In genomic region chr4:115838196-115838595, GRCm38 (mm10) we compare ENCODE assay signal across 9 mouse cellular contexts. TPM values are rescaled to one million over a fixed set of nuclear protein-coding genes. Genes with fewer than 3 reads are reported as not detected.
DNase-seq lines count a peak whose midpoint lies in the region; ATAC-seq lines count a peak whose summit lies in the region.
"Had no signal": no experiment of that assay in that cellular context is flagged by ENCODE, and none has a peak within 500 bp of the region (broad histone marks: within the 10 kb centered on the region; RNA-seq: fewer than 3 reads in every experiment).

No protein-coding gene starts in this region.

- H3K9me3 ChIP-seq in erythroblast, embryonic 14.5 days (ENCODE audit: control insufficient read depth, low read length), result no peaks in the 10 kb centered on the region
- H3K9me3 ChIP-seq in neural tube, embryonic 12.5 days, result no peaks in the 10 kb centered on the region
- no peaks in the 10 kb centered on the region for H3K9me3 ChIP-seq in liver, embryonic 12.5 days (replicated peaks)

- intact Hi-C loops in left cerebral cortex, postnatal 4 days (cut with DNase I), result no loop called here

- peaks cover 62% of the 10 kb centered on the region for H3K36me3 ChIP-seq in erythroblast, embryonic 14.5 days (ENCODE audit: control insufficient read depth)
- H3K36me3 ChIP-seq in neural tube, embryonic 12.5 days, result no peaks in the 10 kb centered on the region
- peaks cover 45% of the 10 kb centered on the region for H3K36me3 ChIP-seq in liver, embryonic 12.5 days

- H3K27me3 ChIP-seq in erythroblast, embryonic 14.5 days (ENCODE audit: control insufficient read depth), result no peaks in the 10 kb centered on the region
- no peaks in the 10 kb centered on the region for H3K27me3 ChIP-seq in neural tube, embryonic 12.5 days (replicated peaks)
- H3K27me3 ChIP-seq in liver, embryonic 12.5 days (replicated peaks), result no peaks in the 10 kb centered on the region

- H3K4me3 ChIP-seq in erythroblast, embryonic 14.5 days (replicated peaks), result peak overlapping the region; percentile 32
- H3K4me3 ChIP-seq in neural tube, embryonic 12.5 days, result no peak overlapping the region
- H3K4me3 ChIP-seq in liver, embryonic 12.5 days, result peak overlapping the region; percentile 96

- ATAC-seq in erythroblast, adult 5-6 weeks (replicated peaks; ENCODE audit: low FRiP score, poor library complexity, severe bottlenecking), result no peak
- no peak for ATAC-seq in neural tube, embryonic 12.5 days (ENCODE audit: low FRiP score, low read depth)
- ATAC-seq in liver, embryonic 12.5 days, result no peak

- peak overlapping the region; percentile 69 for H3K4me2 ChIP-seq in neural tube, embryonic 12.5 days (replicated peaks)
- peak overlapping the region; percentile 80 for H3K4me2 ChIP-seq in liver, embryonic 12.5 days

- peaks cover 65% of the 10 kb centered on the region for H3K4me1 ChIP-seq in erythroblast, embryonic 14.5 days (ENCODE audit: control insufficient read depth)
- H3K4me1 ChIP-seq in neural tube, embryonic 12.5 days, result peaks cover 8% of the 10 kb centered on the region; the same call in 1 of the 2 replicates
- peaks cover 64% of the 10 kb centered on the region for H3K4me1 ChIP-seq in liver, embryonic 12.5 days

- WGBS in neural tube, embryonic 12.5 days, result 76% methylated on average over 4 of the region's 4 CpGs
- 22% methylated on average over 4 of the region's 4 CpGs for WGBS in liver, embryonic 12.5 days (ENCODE audit: insufficient replicate concordance)

- DNase-seq in neural tube, embryonic 10.5 days (ENCODE audit: extremely low spot score, low spot score), result no peak
- DNase-seq in thymus, postnatal 25 days, result peak; percentile 11
- no peak for DNase-seq in kidney, adult 11 months
- no peak for DNase-seq in left cerebral cortex, postnatal 4 days

- H3K27ac ChIP-seq in neural tube, embryonic 12.5 days, result no peak overlapping the region
- peak overlapping the region; percentile 16; the same call in 1 of the 2 replicates for H3K27ac ChIP-seq in liver, embryonic 12.5 days

- H3K9ac ChIP-seq in neural tube, embryonic 12.5 days, result no peak overlapping the region
- H3K9ac ChIP-seq in liver, embryonic 12.5 days, result peak overlapping the region; percentile 95

RNA-seq across cellular contexts. Expression of gene Mknk1, which starts 0.8 kb away (rescaled TPM):
- polyA plus RNA-seq in erythroblast, embryonic 14.5 days (2012), result 7.1 and 8.0 TPM in 2 replicates
- 31.8 and 64.2 TPM in 2 replicates for total RNA-seq in erythroblast, adult 5-6 weeks (2015; ENCODE audit: low replicate concordance)
- 85.6 and 115 TPM in 2 replicates for total RNA-seq in erythroblast, adult 5-6 weeks (2017; ENCODE audit: low replicate concordance)
- 24.8 and 26.4 TPM in 2 replicates for polyA plus RNA-seq in neural tube, embryonic 12.5 days (2016; fragmentation: Nextera tagmentation; extraction: Ambion mirVana)
- 45.2 and 47.2 TPM in 2 replicates for polyA plus RNA-seq in liver, embryonic 12.5 days (2016; fragmentation: Nextera tagmentation; extraction: Ambion mirVana)
- 10 to 100 TPM; 28.8 to 29.8 TPM for total RNA-seq in left cerebral cortex, postnatal 4 days (2021)

RNA-seq across cellular contexts. Expression of gene Mob3c, which starts 10.3 kb away (rescaled TPM):
- polyA plus RNA-seq in erythroblast, embryonic 14.5 days (2012), result 0.55 and 1.0 TPM in 2 replicates
- 2.5 and 3.8 TPM in 2 replicates for total RNA-seq in erythroblast, adult 5-6 weeks (2015; ENCODE audit: low replicate concordance)
- total RNA-seq in erythroblast, adult 5-6 weeks (2017; ENCODE audit: low replicate concordance), result 4.6 and 4.7 TPM in 2 replicates
- polyA plus RNA-seq in neural tube, embryonic 12.5 days (2016; fragmentation: Nextera tagmentation; extraction: Ambion mirVana), result 6.2 TPM in 2 replicates
- polyA plus RNA-seq in liver, embryonic 12.5 days (2016; fragmentation: Nextera tagmentation; extraction: Ambion mirVana), result 7.4 and 8.3 TPM in 2 replicates
- total RNA-seq in left cerebral cortex, postnatal 4 days (2021), result 1 to 10 TPM; 3.9 TPM

RNA-seq across cellular contexts. Expression of gene Kncn, which starts 46.0 kb away (rescaled TPM):
- polyA plus RNA-seq in erythroblast, embryonic 14.5 days (2012), result 0.02 TPM in 1 of 2 replicates, not detected in the other
- total RNA-seq in erythroblast, adult 5-6 weeks (2015; ENCODE audit: low replicate concordance), result not detected in 2 replicates
- not detected in 2 replicates for total RNA-seq in erythroblast, adult 5-6 weeks (2017; ENCODE audit: low replicate concordance)
- not detected in 2 replicates for polyA plus RNA-seq in neural tube, embryonic 12.5 days (2016; fragmentation: Nextera tagmentation; extraction: Ambion mirVana)
- polyA plus RNA-seq in liver, embryonic 12.5 days (2016; fragmentation: Nextera tagmentation; extraction: Ambion mirVana), result not detected in 2 replicates
- under 1 TPM in 1 of 2 experiments, not detected in 1; 0.32 TPM for total RNA-seq in left cerebral cortex, postnatal 4 days (2021)
- polyA plus RNA-seq: inflammation-experienced regulatory T-cells, adult 6 months had no signal

RNA-seq across cellular contexts. Expression of gene 6430628N08Rik, which starts 52.3 kb away (rescaled TPM):
- not detected in 2 replicates for polyA plus RNA-seq in erythroblast, embryonic 14.5 days (2012)
- not detected in 2 replicates for total RNA-seq in erythroblast, adult 5-6 weeks (2015; ENCODE audit: low replicate concordance)
- not detected in 2 replicates for total RNA-seq in erythroblast, adult 5-6 weeks (2017; ENCODE audit: low replicate concordance)
- polyA plus RNA-seq in neural tube, embryonic 12.5 days (2016; fragmentation: Nextera tagmentation; extraction: Ambion mirVana), result not detected in 2 replicates
- polyA plus RNA-seq in liver, embryonic 12.5 days (2016; fragmentation: Nextera tagmentation; extraction: Ambion mirVana), result not detected in 2 replicates
- under 1 TPM; 0.24 to 0.36 TPM for total RNA-seq in left cerebral cortex, postnatal 4 days (2021)
- polyA plus RNA-seq: inflammation-experienced regulatory T-cells, adult 6 months had no signal

RNA-seq across cellular contexts. Expression of gene Atpaf1, which starts 53.6 kb away (rescaled TPM):
- polyA plus RNA-seq in erythroblast, embryonic 14.5 days (2012), result 0.21 and 0.33 TPM in 2 replicates
- 2.7 and 10.9 TPM in 2 replicates for total RNA-seq in erythroblast, adult 5-6 weeks (2015; ENCODE audit: low replicate concordance)
- total RNA-seq in erythroblast, adult 5-6 weeks (2017; ENCODE audit: low replicate concordance), result 1.4 and 2.3 TPM in 2 replicates
- polyA plus RNA-seq in neural tube, embryonic 12.5 days (2016; fragmentation: Nextera tagmentation; extraction: Ambion mirVana), result 36.2 and 44.5 TPM in 2 replicates
- polyA plus RNA-seq in liver, embryonic 12.5 days (2016; fragmentation: Nextera tagmentation; extraction: Ambion mirVana), result 24.0 and 30.1 TPM in 2 replicates
- 10 to 100 TPM; 23.4 to 26.3 TPM for total RNA-seq in left cerebral cortex, postnatal 4 days (2021)
